Mouse (Mus musculus): ENCODE measurements around the gene Ilkap.

Gene Ilkap

DNA sequence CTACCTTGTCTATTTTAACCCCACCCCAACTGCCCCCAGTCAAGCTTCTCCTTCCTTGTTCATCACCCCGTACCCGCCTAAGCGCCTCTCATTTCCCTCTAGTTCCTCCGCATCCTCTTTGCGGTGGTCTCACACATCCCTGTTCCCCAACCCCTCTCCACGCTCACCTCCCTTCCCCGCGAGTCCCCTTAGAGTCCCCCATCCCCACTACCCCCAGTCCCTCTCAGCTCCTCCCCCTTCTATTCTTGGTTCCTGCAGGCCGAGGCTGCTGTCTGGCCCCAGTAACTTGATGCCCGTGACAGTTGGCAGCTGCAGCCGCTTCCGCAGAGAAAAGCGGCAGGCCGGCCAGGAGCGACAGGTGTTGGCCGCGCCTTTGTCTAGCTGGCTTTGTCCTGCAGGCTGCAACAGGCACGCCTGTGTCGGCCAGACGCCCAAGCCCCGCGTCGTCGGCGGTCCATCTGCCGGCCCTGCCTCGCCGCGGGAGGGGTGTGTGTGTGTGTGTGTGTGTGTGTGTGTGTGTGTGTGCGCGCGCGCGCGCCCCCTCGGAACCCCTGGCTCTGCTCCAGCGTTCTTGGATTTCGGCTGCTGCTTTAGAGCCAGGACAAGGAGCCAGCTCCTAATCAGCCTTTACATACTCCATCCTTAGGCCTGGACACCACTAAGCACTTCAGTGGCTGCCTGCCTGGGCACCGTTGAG lies 15.4 kb upstream of the Ilkap start, which contains the start of gene Hes6:
Gene Hes6, minus strand, starts transcription at position 141 of the 697 bp plus-strand sequence.
- DNase-seq (ENCODE audit: low spot score in 2 of 2) = peak in 1 of 2 experiments; percentile 62

DNA sequence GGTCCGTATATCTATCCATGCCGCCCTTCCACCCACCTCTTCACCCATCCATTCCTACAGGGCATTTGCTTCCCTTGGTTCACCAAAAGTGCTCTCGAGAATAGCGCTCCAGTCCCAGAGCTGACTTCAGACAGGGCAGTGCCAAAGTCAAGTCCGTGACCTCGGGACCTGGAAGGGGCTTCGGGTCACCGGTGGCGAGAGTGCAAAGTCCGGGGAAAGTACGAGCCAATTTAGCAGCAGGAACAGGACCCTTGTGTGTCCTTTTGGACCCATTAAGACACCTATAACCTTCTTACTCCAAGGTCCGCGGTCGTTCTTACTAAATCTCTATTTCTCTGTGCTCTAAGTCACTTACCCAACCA lies 14.9 kb upstream of the Ilkap start:
- DNase-seq (ENCODE audit: low spot score in 2 of 2) = no peak

DNA sequence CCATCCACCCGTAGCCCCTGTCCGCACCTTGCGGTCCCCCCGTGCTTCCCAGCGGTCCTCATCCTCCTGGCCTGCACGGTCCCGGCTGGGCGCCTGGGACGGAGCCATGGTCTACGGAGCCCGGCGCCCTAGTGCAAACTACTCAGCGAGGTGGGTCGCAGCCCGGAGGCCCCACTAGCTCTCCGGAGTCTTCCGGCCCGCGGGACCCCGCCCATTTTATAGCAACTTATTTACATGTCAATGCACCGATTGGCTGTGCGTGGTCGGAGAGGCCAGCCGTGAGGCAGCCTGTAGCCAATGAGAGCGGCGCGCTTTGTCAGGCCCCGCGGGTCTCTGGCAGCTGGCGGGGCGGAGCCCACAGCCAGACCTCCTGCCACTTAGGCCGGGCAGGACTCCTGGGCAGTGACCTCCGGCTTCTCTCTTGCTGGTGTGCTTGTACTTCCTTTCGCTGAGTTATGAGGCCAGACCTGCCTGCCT lies 14.5 kb upstream of the Ilkap start:
- peak; percentile 86 to 93 for DNase-seq (ENCODE audit: low spot score in 2 of 2)

DNA sequence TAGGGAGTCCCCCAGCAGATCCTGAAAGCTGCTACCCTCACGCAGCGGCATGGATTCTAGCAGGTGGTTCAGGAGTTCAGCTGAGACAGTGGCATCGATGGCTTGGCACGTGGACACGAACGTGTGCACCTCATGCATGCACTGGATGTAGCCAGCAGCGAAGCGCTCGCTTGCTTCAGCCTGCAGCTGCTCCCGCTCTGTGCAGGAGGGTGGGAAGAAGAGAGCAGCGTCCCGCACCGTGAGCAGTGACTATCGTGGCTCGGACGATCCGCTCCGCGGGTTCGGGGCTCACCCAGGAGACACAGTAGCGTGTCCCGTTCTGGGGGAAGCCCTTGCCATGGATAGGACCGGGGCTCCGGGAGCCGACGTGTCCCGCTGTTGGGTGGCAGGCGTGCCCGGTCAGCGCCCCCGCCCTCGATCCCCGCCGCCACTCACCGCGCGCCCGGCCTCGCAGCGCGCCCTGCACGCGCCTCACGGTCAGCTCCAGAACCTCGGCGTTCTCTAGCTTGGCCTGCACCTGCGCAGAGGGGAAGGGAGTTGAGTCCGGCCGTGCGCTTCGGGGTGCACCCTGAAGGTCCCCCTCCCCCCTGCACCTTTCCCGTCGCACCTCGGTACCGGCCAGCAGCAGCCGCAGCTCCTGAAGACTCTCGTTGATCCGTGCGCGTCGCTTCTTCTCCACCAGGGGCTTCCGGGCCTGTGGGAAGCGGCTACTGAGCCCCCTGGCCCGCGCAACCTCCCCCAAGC lies 13.8 kb upstream of the Ilkap start:
- no peak for DNase-seq (ENCODE audit: low spot score in 2 of 2)

DNA sequence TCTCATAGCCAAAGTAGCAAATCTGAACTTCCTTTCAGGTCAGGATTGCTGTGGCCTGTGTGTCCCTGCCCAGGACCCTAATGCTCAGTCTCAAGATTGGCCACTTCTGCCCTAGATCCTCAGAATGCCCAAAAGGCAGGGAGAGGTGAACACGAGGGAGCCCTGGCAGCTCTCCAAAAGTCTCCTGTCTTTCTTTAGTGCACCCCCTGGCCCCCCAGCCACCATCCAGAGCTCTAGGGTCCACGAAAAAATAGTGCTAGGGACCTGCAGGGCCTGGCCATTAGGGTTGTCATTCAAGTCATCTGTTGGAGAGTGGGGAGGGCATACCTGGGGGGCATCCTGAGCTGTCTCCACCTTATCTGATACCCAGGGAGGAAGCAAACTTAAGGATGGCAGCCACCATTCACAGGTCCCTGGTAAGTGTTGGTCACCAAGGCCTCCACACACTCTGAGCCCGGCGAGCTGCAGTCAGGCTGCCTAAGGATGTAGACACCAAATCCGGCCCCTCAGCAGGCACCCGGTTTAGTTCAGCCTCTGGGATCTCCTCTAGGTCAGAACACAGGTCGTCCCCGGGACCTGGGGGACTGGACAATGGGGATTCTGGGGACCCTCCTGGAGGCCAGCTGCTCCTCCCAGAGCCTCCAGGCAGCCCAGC lies 13.1 kb upstream of the Ilkap start:
- DNase-seq (ENCODE audit: low spot score in 2 of 2) = no peak

DNA sequence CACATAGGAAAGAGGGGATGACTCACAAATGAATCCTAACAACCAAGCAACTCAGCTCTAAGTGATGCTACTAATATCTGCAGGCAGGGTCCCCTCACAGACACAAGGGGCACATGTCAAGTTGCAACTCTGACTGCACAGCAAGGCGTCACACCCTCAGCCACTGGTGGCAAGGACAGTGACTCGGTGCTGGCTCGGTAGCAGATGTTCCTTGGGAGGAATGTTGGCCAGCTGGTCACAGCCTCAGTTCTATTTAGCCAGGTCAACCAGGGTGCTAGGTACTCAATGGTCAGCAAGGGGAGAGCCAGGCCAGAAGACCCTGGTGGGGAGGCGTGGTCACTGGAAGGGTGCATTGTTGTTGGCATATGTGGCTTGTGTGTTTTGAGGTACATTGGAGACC lies 9.2 kb upstream of the Ilkap start:
- no peak for DNase-seq (ENCODE audit: low spot score in 2 of 2)

DNA sequence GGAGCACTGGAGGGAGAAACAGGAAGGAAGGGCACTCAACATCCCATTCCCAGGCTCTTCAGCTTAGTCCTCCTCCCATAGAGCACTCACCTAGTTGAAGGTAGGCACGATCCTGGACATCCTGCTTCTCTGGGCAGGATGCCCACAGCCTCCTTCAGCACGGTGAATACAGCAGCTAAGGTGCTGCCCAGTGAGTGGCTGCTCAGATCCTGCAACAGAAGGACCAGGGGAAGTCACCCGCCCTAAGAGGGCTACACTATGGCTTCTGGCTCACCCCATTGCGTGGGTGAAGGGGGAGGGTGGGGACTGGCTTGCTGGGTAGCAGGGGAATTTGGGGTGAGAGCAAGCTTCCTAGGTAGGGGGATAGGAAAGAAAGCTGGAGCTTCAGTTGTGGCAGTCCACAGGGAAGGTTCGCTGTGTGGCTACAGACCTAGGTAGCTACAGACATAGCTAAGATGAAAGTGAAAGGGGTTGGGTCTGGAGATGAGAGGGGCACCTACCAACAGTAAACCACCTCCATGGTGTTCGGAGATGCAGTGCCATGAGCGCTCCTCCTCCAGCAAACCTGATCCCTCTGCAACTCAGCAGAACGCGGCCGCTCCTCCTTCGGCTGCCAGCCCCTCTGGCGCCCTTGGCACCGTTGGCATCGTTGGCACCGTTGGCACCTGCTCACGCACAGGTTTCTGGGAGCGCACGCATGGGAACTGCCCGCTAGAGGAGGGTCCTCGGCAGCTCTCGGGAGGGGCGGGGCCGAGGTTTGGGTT lies 7.0 kb upstream of the Ilkap start:
- no peak for DNase-seq (ENCODE audit: low spot score in 2 of 2)

DNA sequence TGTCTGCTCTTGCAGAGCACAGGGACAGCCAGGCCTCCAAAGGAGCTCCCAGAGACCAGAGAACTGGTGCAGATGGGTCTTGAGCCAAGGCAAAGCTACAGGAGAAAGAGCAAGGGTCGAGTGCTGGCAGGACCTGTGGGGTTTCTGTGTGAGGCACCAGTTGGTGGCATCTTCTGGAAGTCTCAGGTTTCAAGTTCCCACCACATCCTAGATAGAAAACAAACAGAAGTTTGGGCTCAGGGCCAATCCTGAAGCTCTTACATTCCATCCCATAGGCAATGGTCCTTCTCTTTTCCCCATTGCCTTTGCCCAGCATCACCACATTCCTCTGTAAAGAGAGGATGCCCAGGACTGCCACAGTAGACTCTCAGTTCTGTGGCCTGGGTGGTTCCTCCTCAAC lies 6.4 kb upstream of the Ilkap start:
- DNase-seq (ENCODE audit: low spot score in 2 of 2) = no peak

DNA sequence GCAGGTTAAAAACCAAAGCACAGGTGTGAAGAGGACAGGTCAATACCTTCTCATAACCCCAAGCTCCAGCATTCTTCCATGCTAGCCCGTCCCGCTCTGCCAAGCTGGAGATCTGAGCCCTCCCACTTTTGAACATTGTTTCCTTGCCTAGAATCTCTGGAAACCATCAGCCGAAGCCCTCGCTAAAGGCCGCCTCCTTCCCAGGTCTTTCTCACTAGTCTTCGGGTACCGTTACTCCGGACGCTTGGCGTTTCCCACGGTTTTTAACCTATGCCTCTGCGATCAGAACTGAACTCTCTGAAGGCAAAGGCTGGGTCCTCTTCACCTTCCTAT lies 722 bp downstream of the Ilkap start:
- no peak for DNase-seq (ENCODE audit: low spot score in 2 of 2)

DNA sequence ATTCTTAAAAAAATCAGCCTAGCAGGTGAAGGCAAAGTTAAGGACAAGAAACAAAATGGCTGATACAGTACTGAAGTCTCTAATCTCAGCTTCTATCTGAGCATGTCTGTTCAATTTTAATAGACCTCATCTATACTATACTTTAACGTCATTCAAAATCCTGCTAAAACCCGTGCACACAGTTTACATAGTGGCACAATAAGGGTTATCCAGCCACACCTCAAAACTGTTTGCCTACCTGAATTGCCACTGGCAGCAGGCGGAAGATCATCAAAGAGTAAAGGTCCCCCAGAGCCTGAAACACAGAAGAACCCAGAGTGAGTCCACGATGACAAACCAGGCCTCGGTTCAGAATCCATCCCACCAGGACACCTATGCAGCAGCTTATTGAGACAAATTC lies 8.2 kb downstream of the Ilkap start:
- no peak for DNase-seq (ENCODE audit: low spot score in 2 of 2)

DNA sequence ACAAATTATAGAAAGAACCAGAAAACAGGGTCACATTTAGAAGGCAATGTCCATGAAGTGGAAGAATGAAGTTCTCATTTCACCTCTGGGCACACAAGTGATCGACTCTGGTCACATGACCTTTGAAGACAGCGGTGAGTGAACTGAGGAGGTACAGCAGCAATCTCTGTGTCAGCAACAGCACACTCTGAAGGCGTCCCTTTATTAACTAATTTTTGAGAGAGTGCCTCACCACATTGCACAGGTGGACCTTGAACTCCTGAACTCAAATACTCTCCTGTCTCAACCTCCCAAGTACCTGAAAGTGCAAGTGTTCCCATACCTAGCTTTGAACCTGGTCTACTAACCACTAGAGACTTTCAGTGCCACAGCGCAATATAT lies 17.5 kb downstream of the Ilkap start:
- no peak for DNase-seq (ENCODE audit: low spot score in 2 of 2)

DNA sequence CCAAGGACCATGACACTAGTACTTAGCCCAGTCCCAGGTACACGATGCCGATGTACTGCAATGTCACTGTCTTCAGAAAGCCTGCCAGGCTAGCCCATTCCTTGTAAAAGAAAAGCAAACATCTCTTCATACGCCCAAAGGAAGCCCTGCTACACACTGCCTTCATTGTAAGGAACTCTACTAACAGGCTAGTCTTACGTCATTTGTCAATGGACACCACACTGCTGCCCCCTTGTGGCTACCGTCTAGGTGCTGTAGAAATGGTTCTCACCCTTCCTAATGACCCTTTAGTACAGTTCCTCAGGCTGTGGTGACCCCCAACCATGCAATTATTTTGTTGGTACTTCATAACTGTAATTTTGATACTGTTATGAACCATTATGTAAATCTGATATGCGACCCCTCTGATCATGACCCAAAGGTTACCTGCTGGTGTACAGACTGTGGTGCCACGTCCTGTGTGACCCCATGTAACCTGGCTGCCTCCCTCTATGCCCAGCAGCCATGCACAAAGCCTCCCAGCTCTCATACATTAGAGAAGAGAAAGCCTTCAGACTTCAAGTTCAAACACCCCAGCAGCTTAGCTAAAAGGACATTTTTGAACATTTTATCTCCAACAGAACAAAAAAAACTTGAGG lies 18.0 kb downstream of the Ilkap start:
- peak; percentile 73 to 80 for DNase-seq (ENCODE audit: low spot score in 2 of 2)

DNA sequence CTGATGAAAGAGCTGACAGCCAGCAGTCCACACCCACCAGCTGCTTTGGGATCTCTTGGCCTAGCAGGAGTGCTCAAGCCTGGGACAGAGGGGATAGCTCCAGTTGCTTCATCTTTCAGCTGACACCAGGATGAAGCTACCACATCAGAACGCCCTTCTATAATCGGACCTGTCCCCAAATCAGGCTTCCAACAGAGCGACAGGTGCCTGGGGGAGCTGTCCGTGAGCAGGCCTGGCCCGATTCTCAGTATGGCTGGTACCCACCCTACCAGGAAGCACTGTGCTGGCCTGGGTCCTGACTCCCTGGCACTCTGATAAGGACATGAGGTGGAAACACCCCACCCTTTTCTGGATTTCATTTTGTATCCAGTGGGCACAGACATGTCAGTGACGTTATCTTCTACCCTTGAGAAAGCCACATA lies 25.2 kb downstream of the Ilkap start:
- DNase-seq (ENCODE audit: low spot score in 2 of 2) = no peak

DNA sequence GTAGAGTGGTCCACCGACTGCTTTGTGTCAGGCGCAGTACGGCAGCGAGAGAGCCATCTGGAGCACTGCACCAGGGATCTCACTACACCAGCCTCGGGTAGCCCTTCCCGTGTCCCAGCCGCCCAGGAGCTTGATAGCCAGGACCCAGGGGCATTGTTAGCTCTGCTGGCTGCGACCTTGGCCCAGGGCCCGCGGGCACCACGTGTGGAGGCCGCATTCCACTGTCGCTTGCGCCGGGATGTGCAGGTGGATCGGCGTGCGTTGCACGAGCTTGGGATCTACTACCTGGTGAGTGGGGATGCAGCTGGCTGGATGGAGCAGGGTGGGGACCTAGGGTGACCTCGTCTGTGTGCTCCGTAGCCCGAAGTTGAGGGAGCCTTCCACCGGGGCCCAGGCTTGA lies 28.6 kb downstream of the Ilkap start:
- DNase-seq (ENCODE audit: low spot score in 2 of 2) = no peak

DNA sequence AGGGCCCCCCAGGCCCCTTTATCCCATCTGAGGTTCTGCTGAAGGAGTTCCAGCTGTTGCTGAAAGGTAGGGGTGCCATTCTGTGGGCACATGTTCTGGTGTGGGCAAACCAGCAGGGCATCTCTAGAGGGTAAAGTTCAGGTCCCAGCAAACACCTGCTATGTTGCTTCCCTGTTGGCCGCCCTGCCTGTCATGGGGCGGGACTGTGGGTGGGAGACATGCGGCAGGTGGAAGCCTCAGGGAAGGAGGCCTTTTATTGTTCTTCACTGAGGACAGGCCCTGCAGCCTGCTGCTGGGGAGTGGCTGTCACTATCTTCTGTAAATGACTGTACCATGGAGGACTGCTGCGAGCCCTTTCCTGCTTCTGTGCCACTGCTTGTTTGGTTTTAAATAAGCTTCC lies 29.2 kb downstream of the Ilkap start:
- DNase-seq (ENCODE audit: low spot score in 2 of 2) = no peak

DNA sequence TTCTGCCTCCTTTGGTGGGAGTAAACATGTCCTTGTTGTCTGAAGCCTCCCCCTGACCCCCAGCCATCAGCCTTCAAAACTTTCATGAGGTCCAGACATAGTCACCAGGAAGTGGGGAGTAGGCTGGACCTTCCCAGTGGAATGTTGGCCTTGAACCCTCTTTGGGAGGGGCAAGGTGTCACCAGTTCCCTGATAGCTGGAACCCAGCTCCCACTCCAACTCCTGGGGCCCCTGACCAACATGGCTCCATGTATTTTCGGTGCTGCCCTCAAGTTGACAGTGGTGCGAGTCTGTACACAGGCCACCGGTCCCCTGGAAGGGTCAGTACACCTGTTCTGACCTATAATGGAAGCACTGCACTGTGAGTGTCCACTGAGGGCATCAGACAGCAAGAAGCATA lies 31.3 kb downstream of the Ilkap start:
- no peak for DNase-seq (ENCODE audit: low spot score in 2 of 2)

DNA sequence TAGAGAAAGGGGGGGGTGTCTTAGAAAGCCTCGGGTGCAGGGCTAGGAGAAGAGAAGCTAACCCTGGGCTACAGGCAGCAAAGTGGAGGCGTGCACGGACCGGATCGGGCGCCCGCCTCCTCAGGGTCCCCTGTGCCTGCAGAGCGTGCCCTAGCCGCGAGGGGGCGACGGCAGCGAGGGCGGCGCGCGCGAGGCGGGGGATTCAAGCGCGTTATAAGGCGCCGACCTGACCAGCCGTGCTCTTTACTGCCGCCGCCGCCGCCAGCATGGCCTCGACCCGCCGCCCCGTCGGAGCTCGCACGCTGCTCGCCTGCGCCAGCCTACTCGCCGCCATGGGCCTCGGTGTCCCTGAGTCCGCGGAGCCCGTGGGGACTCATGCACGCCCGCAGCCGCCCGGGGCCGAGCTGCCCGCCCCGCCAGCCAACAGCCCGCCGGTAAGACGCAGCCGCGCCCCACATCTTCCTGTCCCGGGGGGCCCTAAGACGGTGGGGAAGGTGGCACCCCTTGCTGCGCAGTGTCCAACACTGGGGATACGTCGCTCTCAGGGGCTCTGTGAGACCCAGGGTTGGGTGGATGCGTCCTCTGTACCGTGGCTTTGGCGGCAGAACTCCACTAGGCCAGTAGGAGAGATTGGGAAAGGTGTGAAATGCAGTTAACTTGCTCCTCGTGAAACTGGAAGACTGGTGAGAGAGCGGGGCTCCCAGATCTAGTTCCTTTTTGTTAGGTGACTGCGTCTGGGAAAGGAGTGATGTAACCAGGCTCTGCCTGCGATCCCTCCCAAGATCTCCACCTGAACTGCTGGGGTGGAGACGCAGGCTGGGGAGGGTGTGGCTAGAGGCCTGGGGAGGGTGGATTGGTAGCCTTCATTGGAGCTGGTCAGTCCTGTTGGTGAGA lies 32.2 kb downstream of the Ilkap start, which contains the start of gene Erfe:
Gene Erfe, plus strand, starts transcription at position 216 of the 894 bp plus-strand sequence.
- peak; percentile 34 to 37 for DNase-seq (ENCODE audit: low spot score in 2 of 2)

DNA sequence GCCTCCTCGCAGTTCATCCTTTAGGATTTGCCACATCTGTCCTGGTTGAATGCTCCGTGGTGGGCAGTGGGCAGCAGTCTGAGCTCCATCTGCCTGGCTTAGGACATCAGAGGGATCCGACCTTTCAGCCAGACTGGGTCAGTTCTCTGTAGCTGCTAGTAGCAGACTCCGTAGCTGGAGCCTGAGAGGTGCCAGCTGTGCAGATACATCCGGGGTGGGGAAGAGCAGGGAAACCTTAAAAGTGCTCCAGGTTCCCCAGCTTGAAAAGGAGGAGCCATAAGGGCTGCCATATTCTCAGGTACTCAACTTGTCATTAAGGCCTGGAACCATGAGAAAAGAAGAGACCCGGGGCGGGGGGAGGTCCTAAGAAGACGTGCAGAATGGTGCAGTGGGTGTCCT lies 32.8 kb downstream of the Ilkap start:
- DNase-seq (ENCODE audit: low spot score in 2 of 2) = no peak

DNA sequence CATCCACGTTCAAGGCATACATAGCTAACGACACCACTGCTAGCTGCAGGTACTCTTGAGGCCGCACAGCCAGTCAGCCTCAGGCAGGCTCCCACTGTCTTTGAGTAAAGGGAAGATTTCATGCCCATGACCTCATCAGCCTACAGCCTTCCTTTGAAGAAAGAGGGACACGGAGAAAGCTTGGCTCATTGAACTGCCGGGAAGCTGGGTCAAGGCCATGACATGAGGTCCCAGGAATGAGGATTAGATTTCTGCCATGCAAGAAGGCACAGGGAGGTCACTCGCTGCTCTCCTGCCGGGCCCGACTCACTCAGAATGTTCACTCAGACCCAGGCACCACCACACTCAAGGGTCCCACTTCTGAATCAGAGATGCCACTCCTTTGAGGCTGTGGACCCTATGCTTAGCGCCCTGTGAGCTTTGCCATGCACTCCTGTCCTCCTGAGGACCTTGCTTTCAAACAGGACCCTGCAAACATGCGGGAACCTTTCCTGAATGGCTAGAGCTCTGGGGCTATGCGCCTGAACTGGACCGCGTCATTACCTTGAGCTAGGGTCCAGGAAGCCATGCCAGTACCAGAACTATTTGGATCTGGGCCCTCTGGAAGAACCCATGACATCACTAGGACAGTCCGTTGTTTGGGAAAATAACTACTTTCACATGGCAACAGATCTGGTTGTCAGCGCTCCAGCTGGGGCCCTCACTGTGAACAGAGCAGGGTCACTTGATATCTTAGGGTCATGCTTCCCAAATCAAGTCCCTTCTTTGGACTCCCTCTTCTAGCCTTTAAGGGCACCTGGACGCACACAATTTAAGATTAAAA lies 33.6 kb downstream of the Ilkap start:
- no peak for DNase-seq (ENCODE audit: low spot score in 2 of 2)

DNA sequence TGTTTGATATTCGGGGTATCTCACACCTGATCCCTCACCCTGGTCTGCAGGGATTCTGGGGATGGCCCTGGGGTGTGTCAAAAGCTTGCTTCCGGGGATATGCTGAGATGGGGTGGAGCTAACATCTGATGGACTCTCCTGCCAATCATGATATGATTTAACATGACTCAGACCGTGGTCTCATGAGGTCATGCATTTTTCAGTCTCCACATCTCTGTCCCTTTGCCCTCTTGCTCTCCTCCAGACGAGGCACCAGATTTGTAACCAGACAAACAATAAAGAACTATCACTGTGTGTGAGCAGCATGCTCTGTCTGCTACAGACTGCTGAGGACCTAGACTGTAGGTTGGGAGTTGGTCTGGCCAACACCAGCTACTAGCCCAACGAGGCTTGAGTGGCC lies 36.5 kb downstream of the Ilkap start:
- DNase-seq (ENCODE audit: low spot score in 2 of 2) = no peak

All from frontal cortex, postnatal 36 days (tissue).